Mouse (Mus musculus): Measurements from ENCODE around the gene Gng12.

Gng12 gene

GRCm38 (mm10) chr6:66917032-66917431, 20.8 kb downstream of the Gng12 start:
- DNase-seq (ENCODE audit: low spot score in 2 of 2): no peak

- no peak for DNase-seq (ENCODE audit: low spot score in 2 of 2)
Measured at GRCm38 (mm10) chr6:66920786-66921185, 24.6 kb downstream of the Gng12 start.

- no peak for DNase-seq (ENCODE audit: low spot score in 2 of 2)
Measured at GRCm38 (mm10) chr6:66921755-66922154, 25.6 kb downstream of the Gng12 start.

- no peak for DNase-seq (ENCODE audit: low spot score in 2 of 2)
Measured at GRCm38 (mm10) chr6:66922501-66922900, 26.3 kb downstream of the Gng12 start.

- no peak for DNase-seq (ENCODE audit: low spot score in 2 of 2)
Measured at GRCm38 (mm10) chr6:66923851-66924250, 27.7 kb downstream of the Gng12 start.

GRCm38 (mm10) chr6:66924315-66924965, 28.2 kb downstream of the Gng12 start:
- DNase-seq (ENCODE audit: low spot score in 2 of 2): no peak

GRCm38 (mm10) chr6:66926269-66926668, 30.1 kb downstream of the Gng12 start:
- no peak for DNase-seq (ENCODE audit: low spot score in 2 of 2)

- no peak for DNase-seq (ENCODE audit: low spot score in 2 of 2)
Measured at GRCm38 (mm10) chr6:66928972-66929645, 32.9 kb downstream of the Gng12 start.

GRCm38 (mm10) chr6:66929694-66930093, 33.5 kb downstream of the Gng12 start:
- DNase-seq (ENCODE audit: low spot score in 2 of 2): no peak

GRCm38 (mm10) chr6:66932206-66932819, 36.1 kb downstream of the Gng12 start:
- peak; percentile 50 to 70 for DNase-seq (ENCODE audit: low spot score in 2 of 2)

GRCm38 (mm10) chr6:66940656-66941235, 44.5 kb downstream of the Gng12 start:
- DNase-seq (ENCODE audit: low spot score in 2 of 2): peak in 1 of 2 experiments; percentile 38

- no peak for DNase-seq (ENCODE audit: low spot score in 2 of 2)
Measured at GRCm38 (mm10) chr6:66941792-66942191, 45.6 kb downstream of the Gng12 start.

GRCm38 (mm10) chr6:66942826-66943225, 46.6 kb downstream of the Gng12 start:
- DNase-seq (ENCODE audit: low spot score in 2 of 2): no peak

- DNase-seq (ENCODE audit: low spot score in 2 of 2): no peak
Measured at GRCm38 (mm10) chr6:66943367-66944189, 47.4 kb downstream of the Gng12 start.

GRCm38 (mm10) chr6:66944190-66945003, 48.2 kb downstream of the Gng12 start:
- DNase-seq (ENCODE audit: low spot score in 2 of 2): no peak

GRCm38 (mm10) chr6:66945004-66945356, 48.8 kb downstream of the Gng12 start:
- no peak for DNase-seq (ENCODE audit: low spot score in 2 of 2)

- no peak for DNase-seq (ENCODE audit: low spot score in 2 of 2)
Measured at GRCm38 (mm10) chr6:66948111-66948510, 51.9 kb downstream of the Gng12 start.

- no peak for DNase-seq (ENCODE audit: low spot score in 2 of 2)
Measured at GRCm38 (mm10) chr6:66948848-66949247, 52.7 kb downstream of the Gng12 start.

GRCm38 (mm10) chr6:66951726-66952418, 55.7 kb downstream of the Gng12 start:
- DNase-seq (ENCODE audit: low spot score in 2 of 2): no peak

- no peak for DNase-seq (ENCODE audit: low spot score in 2 of 2)
Measured at GRCm38 (mm10) chr6:66953951-66954519, 57.8 kb downstream of the Gng12 start.
